Mouse (Mus musculus): ENCODE results near the gene Cfb. TPM values are rescaled to one million over a fixed set of nuclear protein-coding genes. Genes with fewer than 3 reads are reported as not detected.

Gene Cfb
- polyA plus RNA-seq, 1 experiment from 2014 or later: 2.6 TPM

GRCm38 (mm10) chr17:34881166-34881565 lies 18.8 kb upstream of the Cfb start:
- H3K4me3 ChIP-seq: no peak overlapping the region
- H3K4me2 ChIP-seq: no peak overlapping the region
- peaks cover 2% of the 10 kb centered on the region; the same call in 1 of the 2 replicates for H3K27me3 ChIP-seq (replicated peaks)
- H3K27ac ChIP-seq: no peak overlapping the region
- H3K9ac ChIP-seq: no peak overlapping the region
- no peaks in the 10 kb centered on the region for H3K36me3 ChIP-seq (replicated peaks)
- ATAC-seq (replicated peaks): no peak
- no peaks in the 10 kb centered on the region for H3K4me1 ChIP-seq
- H3K9me3 ChIP-seq: no peaks in the 10 kb centered on the region

- Histone ChIP-seq H3K9ac (no peak within 1 kb of the TSS), H3K27me3 (replicated peaks) (peaks cover 2% of the 10 kb centered on the region; the same call in 1 of the 2 replicates), H3K9me3 (no peaks in the 10 kb centered on the region), H3K27ac (no peak within 1 kb of the TSS), H3K36me3 (replicated peaks) (no peaks in the 10 kb centered on the region), H3K4me2 (no peak within 1 kb of the TSS), H3K4me1 (no peaks in the 10 kb centered on the region), H3K4me3 (no peak within 1 kb of the TSS)
- no peak for ATAC-seq (replicated peaks)
- 70% methylated on average over 11 of the region's 11 CpGs for WGBS
Observed at GRCm38 (mm10) chr17:34879336-34879879, 17.1 kb upstream of the Cfb start, which contains the start of gene Zbtb12. Zbtb12 (plus strand) TSS chr17:34879483.

- H3K4me2 ChIP-seq: no peak overlapping the region
- WGBS: 93% methylated on average over 6 of the region's 6 CpGs
Observed at GRCm38 (mm10) chr17:34874321-34874720, 12.0 kb upstream of the Cfb start.

GRCm38 (mm10) chr17:34865981-34866380 lies 3.7 kb upstream of the Cfb start:
- no peak overlapping the region for H3K4me2 ChIP-seq
- ATAC-seq (replicated peaks): no peak
- no peaks in the 10 kb centered on the region for H3K9me3 ChIP-seq
- H3K4me1 ChIP-seq: no peaks in the 10 kb centered on the region
- no peak overlapping the region for H3K9ac ChIP-seq
- 67% methylated on average over 7 of the region's 7 CpGs for WGBS
- H3K27ac ChIP-seq: no peak overlapping the region
- H3K27me3 ChIP-seq (replicated peaks): no peaks in the 10 kb centered on the region
- H3K36me3 ChIP-seq (replicated peaks): no peaks in the 10 kb centered on the region
- H3K4me3 ChIP-seq: no peak overlapping the region

More at GRCm38 (mm10) chr17:34874321-34874720, 12.0 kb upstream of the Cfb start:
- Histone ChIP-seq H3K9ac (no peak overlapping the region), H3K4me3 (no peak overlapping the region), H3K4me1 (no peaks in the 10 kb centered on the region), H3K27me3 (replicated peaks) (no peaks in the 10 kb centered on the region), H3K36me3 (replicated peaks) (no peaks in the 10 kb centered on the region), H3K9me3 (no peaks in the 10 kb centered on the region), H3K27ac (no peak overlapping the region)
- ATAC-seq (replicated peaks): no peak

- H3K36me3 ChIP-seq (replicated peaks): peaks cover under 1% of the 10 kb centered on the region; the same call in 1 of the 2 replicates
- no peak for ATAC-seq (replicated peaks)
Observed at GRCm38 (mm10) chr17:34861704-34862415, 458 bp downstream of the Cfb start.

GRCm38 (mm10) chr17:34860514-34860913 lies 1.8 kb downstream of the Cfb start:
- H3K27ac ChIP-seq: no peak overlapping the region
- 91% methylated on average over 9 of the region's 9 CpGs for WGBS
- no peaks in the 10 kb centered on the region for H3K4me1 ChIP-seq
- H3K36me3 ChIP-seq (replicated peaks): peaks cover 14% of the 10 kb centered on the region
- no peak for ATAC-seq (replicated peaks)
- no peaks in the 10 kb centered on the region for H3K27me3 ChIP-seq (replicated peaks)
- H3K4me2 ChIP-seq: no peak overlapping the region
- H3K4me3 ChIP-seq: no peak overlapping the region
- H3K9me3 ChIP-seq: no peaks in the 10 kb centered on the region
- no peak overlapping the region for H3K9ac ChIP-seq

More at GRCm38 (mm10) chr17:34861704-34862415, 458 bp downstream of the Cfb start:
- Histone ChIP-seq H3K9me3 (no peaks in the 10 kb centered on the region), H3K4me1 (no peaks in the 10 kb centered on the region), H3K4me2 (no peak overlapping the region), H3K4me3 (no peak overlapping the region), H3K27me3 (replicated peaks) (no peaks in the 10 kb centered on the region), H3K9ac (no peak overlapping the region), H3K27ac (no peak overlapping the region)
- WGBS: 67% methylated on average over 13 of the region's 13 CpGs

GRCm38 (mm10) chr17:34858670-34859069 lies 3.6 kb downstream of the Cfb start:
- no peak overlapping the region for H3K4me2 ChIP-seq

GRCm38 (mm10) chr17:34855825-34856224 lies 6.5 kb downstream of the Cfb start:
- Histone ChIP-seq H3K36me3 (replicated peaks) (peaks cover 38% of the 10 kb centered on the region), H3K4me3 (no peak overlapping the region), H3K9me3 (no peaks in the 10 kb centered on the region), H3K27me3 (replicated peaks) (no peaks in the 10 kb centered on the region), H3K4me2 (no peak overlapping the region), H3K9ac (no peak overlapping the region), H3K27ac (no peak overlapping the region), H3K4me1 (peaks cover 15% of the 10 kb centered on the region)
- WGBS: 47% methylated on average over 3 of the region's 3 CpGs
- ATAC-seq (replicated peaks): no peak

More at GRCm38 (mm10) chr17:34858670-34859069, 3.6 kb downstream of the Cfb start:
- Histone ChIP-seq H3K9me3 (no peaks in the 10 kb centered on the region), H3K27me3 (replicated peaks) (no peaks in the 10 kb centered on the region), H3K4me3 (no peak overlapping the region), H3K4me1 (no peaks in the 10 kb centered on the region), H3K27ac (no peak overlapping the region), H3K36me3 (replicated peaks) (peaks cover 29% of the 10 kb centered on the region), H3K9ac (no peak overlapping the region)
- 85% methylated on average over 4 of the region's 4 CpGs for WGBS
- ATAC-seq (replicated peaks): no peak

- Histone ChIP-seq H3K9me3 (no peaks in the 10 kb centered on the region), H3K27me3 (replicated peaks) (no peaks in the 10 kb centered on the region), H3K4me1 (peaks cover 19% of the 10 kb centered on the region), H3K9ac (no peak overlapping the region), H3K36me3 (replicated peaks) (peaks cover 38% of the 10 kb centered on the region), H3K27ac (no peak overlapping the region), H3K4me2 (no peak overlapping the region), H3K4me3 (no peak overlapping the region)
- no peak for ATAC-seq (replicated peaks)
- WGBS: 85% methylated on average over 3 of the region's 3 CpGs
Observed at GRCm38 (mm10) chr17:34854761-34855160, 7.6 kb downstream of the Cfb start.

GRCm38 (mm10) chr17:34853511-34853910 lies 8.8 kb downstream of the Cfb start:
- 81% methylated on average over 8 of the region's 8 CpGs for WGBS
- peaks cover 29% of the 10 kb centered on the region for H3K4me1 ChIP-seq
- no peak for ATAC-seq (replicated peaks)
- H3K4me3 ChIP-seq: no peak overlapping the region
- H3K9ac ChIP-seq: no peak overlapping the region
- H3K27me3 ChIP-seq (replicated peaks): no peaks in the 10 kb centered on the region
- H3K27ac ChIP-seq: no peak overlapping the region
- H3K9me3 ChIP-seq: no peaks in the 10 kb centered on the region
- H3K4me2 ChIP-seq: no peak overlapping the region
- peaks cover 38% of the 10 kb centered on the region for H3K36me3 ChIP-seq (replicated peaks)

- 2% methylated on average over 24 of the region's 25 CpGs for WGBS
Observed at GRCm38 (mm10) chr17:34850517-34851125, 11.7 kb downstream of the Cfb start.

GRCm38 (mm10) chr17:34849722-34850516 lies 12.4 kb downstream of the Cfb start, which contains the start of the genes Skiv2l and Nelfe:
Skiv2l (minus strand) TSS chr17:34850210.
Nelfe (plus strand) TSS chr17:34850391.
- H3K27me3 ChIP-seq (replicated peaks): no peaks in the 10 kb centered on the region
- peak within 1 kb of the TSS; percentile 99 for H3K4me3 ChIP-seq
- ATAC-seq (replicated peaks): peak; percentile 97
- under 1% methylated on average over 65 of the region's 65 CpGs for WGBS
- H3K36me3 ChIP-seq (replicated peaks): peaks cover 37% of the 10 kb centered on the region
- no peaks in the 10 kb centered on the region for H3K9me3 ChIP-seq
- H3K27ac ChIP-seq: peak within 1 kb of the TSS; percentile 78
- H3K9ac ChIP-seq: peak within 1 kb of the TSS; percentile 98
- peaks cover 29% of the 10 kb centered on the region for H3K4me1 ChIP-seq
- peak within 1 kb of the TSS; percentile 93 for H3K4me2 ChIP-seq

More at GRCm38 (mm10) chr17:34850517-34851125, 11.7 kb downstream of the Cfb start:
- H3K36me3 ChIP-seq (replicated peaks): peaks cover 36% of the 10 kb centered on the region
- H3K4me3 ChIP-seq: peak overlapping the region; percentile 99
- peak overlapping the region; percentile 78 for H3K27ac ChIP-seq
- H3K4me2 ChIP-seq: peak overlapping the region; percentile 93
- peak; percentile 4; the same call in 1 of the 2 replicates for ATAC-seq (replicated peaks)
- H3K4me1 ChIP-seq: peaks cover 29% of the 10 kb centered on the region
- peak overlapping the region; percentile 98 for H3K9ac ChIP-seq
- no peaks in the 10 kb centered on the region for H3K27me3 ChIP-seq (replicated peaks)
- no peaks in the 10 kb centered on the region for H3K9me3 ChIP-seq

All from midbrain, embryonic 15.5 days (tissue).